Mouse (Mus musculus) gastrocnemius, adult 18-20 months (tissue): ENCODE measurements around the gene Tulp2. TPM values are rescaled to one million over a fixed set of nuclear protein-coding genes. Genes with fewer than 3 reads are reported as not detected.

Experiments
- microRNA-seq: library from miRNA; unstranded; fragments of <30 nt; microRNA quantifications from one replicate; pipeline ENCODE4 v1.2.0, GENCODE M21; 2021
- total RNA-seq, 2 experiments: library from RNA; stranded (reverse); gene quantifications; 2 replicates each; pipeline ENCODE4 v1.2.3; 2021

Gene Tulp2
- total RNA-seq, 2 experiments from 2014 or later = not detected

Small RNA genes within 50 kb of the gene (microRNA-seq; reads per million reads assigned to microRNA genes)
- not detected for gene Gm22133

Other genes starting within 250 kb of the Tulp2 start
- gene Cd37, start 242.8 kb upstream of the Tulp2 start, total RNA-seq = 1 to 10 TPM; 1.1 to 1.2 TPM
- not detected for gene Slc6a16, start 240.8 kb upstream of the Tulp2 start, total RNA-seq
- gene Slc6a21, start 204.4 kb upstream of the Tulp2 start, total RNA-seq = not detected
- 10 to 100 TPM; 25.9 to 31.3 TPM for gene Trpm4, start 148.1 kb upstream of the Tulp2 start, total RNA-seq
- 100 to 1,000 TPM; 877 to 904 TPM for gene Hrc, start 146.6 kb upstream of the Tulp2 start, total RNA-seq
- under 1 TPM; 0.11 to 0.21 TPM for gene Ppfia3, start 114.9 kb upstream of the Tulp2 start, total RNA-seq
- gene Lin7b, start 111.3 kb upstream of the Tulp2 start, total RNA-seq = not detected
- gene Snrnp70, start 86.1 kb upstream of the Tulp2 start, total RNA-seq = 10 to 100 TPM; 60.3 to 65.4 TPM
- gene Kcna7, start 76.2 kb upstream of the Tulp2 start, total RNA-seq = 10 to 100 TPM; 83.7 to 93.5 TPM
- gene Ntf5, start 68.2 kb upstream of the Tulp2 start, total RNA-seq = 1 to 10 TPM; 4.3 to 4.7 TPM
- under 1 TPM; 0.47 to 0.59 TPM for gene Lhb, start 61.1 kb upstream of the Tulp2 start, total RNA-seq
- 100 to 1,000 TPM; 321 to 326 TPM for gene Gys1, start 47.0 kb upstream of the Tulp2 start, total RNA-seq
- 10 to 100 TPM; 26.6 to 27.9 TPM for gene Ruvbl2, start 43.8 kb upstream of the Tulp2 start, total RNA-seq
- 100 to 1,000 TPM; 109 to 151 TPM for gene Ftl1, start 22.0 kb upstream of the Tulp2 start, total RNA-seq
- gene Bax, start 15.0 kb upstream of the Tulp2 start, total RNA-seq = 10 to 100 TPM; 14.2 to 16.6 TPM
- gene Gm45808, start 4.9 kb downstream of the Tulp2 start, total RNA-seq = 1 to 10 TPM; 8.1 to 9.6 TPM
- gene Dhdh, start 6.9 kb downstream of the Tulp2 start, total RNA-seq = 10 to 100 TPM; 22.6 to 22.9 TPM
- 10 to 100 TPM; 63.3 to 68.6 TPM for gene Nucb1, start 28.5 kb downstream of the Tulp2 start, total RNA-seq
- 10 to 100 TPM; 28.6 to 63.5 TPM for gene Ppp1r15a, start 44.4 kb downstream of the Tulp2 start, total RNA-seq
- gene Plekha4, start 44.5 kb downstream of the Tulp2 start, total RNA-seq = 1 to 10 TPM; 5.2 to 5.3 TPM
- 1 to 10 TPM in 1 of 2 experiments, under 1 TPM in 1; 0.91 to 1.9 TPM for gene Hsd17b14, start 73.0 kb downstream of the Tulp2 start, total RNA-seq
- 10 to 100 TPM; 95.0 to 98.1 TPM for gene Bcat2, start 88.3 kb downstream of the Tulp2 start, total RNA-seq
- not detected for gene Fgf21, start 133.6 kb downstream of the Tulp2 start, total RNA-seq
- not detected for gene Fut1, start 135.4 kb downstream of the Tulp2 start, total RNA-seq
- not detected for gene Izumo1, start 139.9 kb downstream of the Tulp2 start, total RNA-seq
- gene Rasip1, start 145.6 kb downstream of the Tulp2 start, total RNA-seq = 1 to 10 TPM; 5.5 to 8.5 TPM
- gene Mamstr, start 158.1 kb downstream of the Tulp2 start, total RNA-seq = 10 to 100 TPM; 17.6 to 18.7 TPM
- gene Fut2, start 184.5 kb downstream of the Tulp2 start, total RNA-seq = under 1 TPM in 1 of 2 experiments, not detected in 1; 0.11 TPM
- under 1 TPM; 0.14 to 0.26 TPM for gene Ntn5, start 202.1 kb downstream of the Tulp2 start, total RNA-seq
- gene Sec1, start 212.5 kb downstream of the Tulp2 start, total RNA-seq = under 1 TPM; 0.09 TPM
- gene Car11, start 218.0 kb downstream of the Tulp2 start, total RNA-seq = 10 to 100 TPM; 11.1 to 17.3 TPM
- gene Dbp, start 223.2 kb downstream of the Tulp2 start, total RNA-seq = 10 to 100 TPM; 19.4 to 22.9 TPM
- 100 to 1,000 TPM; 442 to 461 TPM for gene Rpl18, start 233.6 kb downstream of the Tulp2 start, total RNA-seq
- gene Sphk2, start 236.1 kb downstream of the Tulp2 start, total RNA-seq = 10 to 100 TPM; 15.2 to 15.6 TPM
- under 1 TPM in 1 of 2 experiments, not detected in 1; 0.18 TPM for gene Fam83e, start 239.3 kb downstream of the Tulp2 start, total RNA-seq
- gene Spaca4, start 243.9 kb downstream of the Tulp2 start, total RNA-seq = not detected